Mouse (Mus musculus) heart, adult 2 months (tissue): ENCODE measurements around the gene Tectb.

ENCODE experiments used
- CTCF ChIP-seq: fragments of 200-600 bp; IDR thresholded peaks from 2 replicates; pipeline ENCODE4 v1.8.1; 2022; ENCODE audit warnings: antibody characterized with exemption, mild to moderate bottlenecking, moderate library complexity
- EP300 ChIP-seq: fragments of 200-500 bp; IDR thresholded peaks from 2 replicates; pipeline ENCODE4 v1.6.1; 2011; ENCODE audit warnings: low read depth, low read length, control low read depth; ENCODE audit not compliant: insufficient read depth
- POLR2A ChIP-seq: fragments of 200-500 bp; IDR thresholded peaks from 2 replicates; pipeline ENCODE4 v1.6.1; 2011; ENCODE audit warnings: mild to moderate bottlenecking, low read depth, low read length, control low read depth; ENCODE audit not compliant: insufficient read depth

GRCm38 (mm10) chr19:55147568-55147967 lies 33.0 kb upstream of the Tectb start:
- TF ChIP-seq CTCF, result no peak
- no peak for TF ChIP-seq POLR2A
- TF ChIP-seq EP300, result no peak
